Mouse (Mus musculus) erythroblast, embryonic 14.5 days (primary cell): Measurements from ENCODE around the gene Arnt2.

Experiments
- GATA1 ChIP-seq: IDR thresholded peaks from 2 replicates; pipeline ENCODE4 v1.6.1; 2012; ENCODE audit warnings: low read length, inconsistent platforms, mixed read lengths
- TAL1 ChIP-seq: IDR thresholded peaks from 3 replicates; pipeline ENCODE4 v1.6.1; 2012; ENCODE audit warnings: low read length, inconsistent platforms, mixed read lengths

- TF ChIP-seq GATA1 (no peak), TAL1 (no peak)
These were observed 59.4 kb downstream of the Arnt2 start for GRCm38 (mm10) chr7:84350529-84350928.
